Mouse (Mus musculus) liver, embryonic 15.5 days (tissue): ENCODE measurements at regions not wholly inside any gene's neighbourhood (a gene's known extent, or its start where the extent isn't known, plus 50 kb on each side); places are given as distances from the start of the nearest gene placed in this dataset.

Experiments used
- ATAC-seq: fragments of 200-750 bp; cut with Nextera tagmentation; 2 replicates; pipeline ENCODE4 v1.8.0; 2017; ENCODE audit warnings: moderate number of reproducible peaks, mild to moderate bottlenecking, moderate library complexity; ENCODE audit not compliant: insufficient read depth
- H3K27ac ChIP-seq: fragments of 300-500 bp; sonication (generic); replicated peaks from 2 replicates; pipeline ENCODE4 v1.5.1; 2015; ENCODE audit warnings: mild to moderate bottlenecking, inconsistent platforms
- H3K27me3 ChIP-seq: fragments of 300-500 bp; sonication (generic); 2 replicates; pipeline ENCODE4 v1.6.1; 2015; ENCODE audit warnings: mild to moderate bottlenecking, inconsistent platforms
- H3K36me3 ChIP-seq: fragments of 300-500 bp; sonication (generic); replicated peaks from 2 replicates; pipeline ENCODE4 v1.6.1; 2015; ENCODE audit warnings: moderate library complexity, mild to moderate bottlenecking, inconsistent platforms
- H3K4me1 ChIP-seq: fragments of 300-500 bp; sonication (generic); replicated peaks from 2 replicates; pipeline ENCODE4 v1.6.1; 2015; ENCODE audit warnings: inconsistent platforms
- H3K4me2 ChIP-seq: fragments of 300-500 bp; sonication (generic); 2 replicates; pipeline ENCODE4 v1.6.1; 2015; ENCODE audit warnings: moderate library complexity, mild to moderate bottlenecking, inconsistent platforms
- H3K4me3 ChIP-seq: fragments of 300-500 bp; sonication (generic); replicated peaks from 2 replicates; pipeline ENCODE4 v1.5.1; 2015; ENCODE audit warnings: mild to moderate bottlenecking, inconsistent platforms
- H3K9ac ChIP-seq: fragments of 300-500 bp; sonication (generic); 2 replicates; pipeline ENCODE4 v1.6.1; 2015; ENCODE audit warnings: moderate library complexity, mild to moderate bottlenecking, inconsistent platforms
- H3K9me3 ChIP-seq: fragments of 300-500 bp; sonication (generic); replicated peaks from 2 replicates; pipeline ENCODE4 v1.6.1; 2016; ENCODE audit warnings: inconsistent platforms
- WGBS: fragments of 180-500 bp; shearing (Covaris S2); methylation state at CpG from one replicate; pipeline ENCODE4 v1.1.7; 2015; ENCODE audit warnings: mixed read lengths; ENCODE audit not compliant: insufficient replicate concordance; 5-methylcytosine and 5-hydroxymethylcytosine counted together

- no peaks in the 10 kb centered on the region for H3K4me1 ChIP-seq
- no peak for ATAC-seq
- peaks cover 6% of the 10 kb centered on the region; the same call in 1 of the 2 replicates for H3K27me3 ChIP-seq
- H3K4me2 ChIP-seq = no peak overlapping the region
- H3K9me3 ChIP-seq = no peaks in the 10 kb centered on the region
- no peak overlapping the region for H3K9ac ChIP-seq
- H3K36me3 ChIP-seq = no peaks in the 10 kb centered on the region
- H3K27ac ChIP-seq = no peak overlapping the region
- WGBS = 64% methylated on average over 9 of the region's 9 CpGs
- no peak overlapping the region for H3K4me3 ChIP-seq
These were observed 116.7 kb downstream of the Ackr3 start for GRCm38 (mm10) chr1:90320518-90320917.

DNA sequence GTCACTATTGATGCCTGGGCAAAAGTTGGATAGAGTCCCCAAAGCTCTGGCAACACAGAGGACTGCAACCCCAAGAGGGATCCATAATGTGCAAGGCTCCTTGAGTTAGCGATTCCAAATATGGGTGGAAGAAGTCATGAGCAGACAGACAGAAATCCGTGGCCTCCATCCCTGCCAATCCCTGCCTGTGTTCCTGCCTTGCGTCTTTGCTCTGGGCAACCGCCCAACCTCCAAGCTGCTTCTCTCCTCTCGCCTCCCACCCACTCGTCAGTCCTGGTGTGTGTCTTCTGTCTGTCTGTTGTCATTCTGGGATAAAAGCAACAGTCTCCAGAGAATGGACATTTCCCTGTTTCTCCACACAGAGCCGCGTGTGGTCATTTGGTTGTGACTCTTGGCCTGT is 117.7 kb downstream of the Ackr3 start:
- Histone ChIP-seq H3K36me3 (no peaks in the 10 kb centered on the region), H3K9me3 (no peaks in the 10 kb centered on the region), H3K27me3 (peaks cover 6% of the 10 kb centered on the region; the same call in 1 of the 2 replicates), H3K9ac (no peak overlapping the region), H3K27ac (no peak overlapping the region), H3K4me1 (no peaks in the 10 kb centered on the region), H3K4me2 (no peak overlapping the region), H3K4me3 (no peak overlapping the region)
- WGBS = 70% methylated on average over 8 of the region's 8 CpGs
- no peak for ATAC-seq

DNA sequence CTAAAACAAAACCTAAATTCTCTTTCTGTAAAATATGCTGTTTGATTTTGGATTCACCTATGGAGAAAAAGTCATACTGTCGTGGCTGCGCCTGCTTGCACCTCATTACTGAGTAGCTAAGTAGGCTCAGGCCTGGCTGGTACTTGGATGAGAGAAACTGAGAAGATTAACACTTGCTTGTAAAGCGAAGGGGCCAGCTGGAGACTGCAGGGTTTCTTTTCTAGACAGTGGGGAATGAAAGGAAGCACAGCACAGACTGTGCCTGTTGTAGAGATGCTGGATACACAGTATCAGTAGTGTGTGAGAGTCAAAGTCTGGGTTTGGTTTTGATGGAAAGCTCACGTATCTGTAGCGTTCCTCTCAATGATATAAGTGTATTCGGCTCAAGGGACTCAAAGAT is 123.5 kb downstream of the Ackr3 start:
- ATAC-seq = no peak
- Histone ChIP-seq H3K27ac (no peak overlapping the region), H3K27me3 (peaks cover 4% of the 10 kb centered on the region; the same call in 1 of the 2 replicates), H3K36me3 (no peaks in the 10 kb centered on the region), H3K4me1 (no peaks in the 10 kb centered on the region), H3K9me3 (no peaks in the 10 kb centered on the region), H3K9ac (no peak overlapping the region), H3K4me3 (no peak overlapping the region), H3K4me2 (no peak overlapping the region)
- 56% methylated on average over 6 of the region's 6 CpGs for WGBS

DNA sequence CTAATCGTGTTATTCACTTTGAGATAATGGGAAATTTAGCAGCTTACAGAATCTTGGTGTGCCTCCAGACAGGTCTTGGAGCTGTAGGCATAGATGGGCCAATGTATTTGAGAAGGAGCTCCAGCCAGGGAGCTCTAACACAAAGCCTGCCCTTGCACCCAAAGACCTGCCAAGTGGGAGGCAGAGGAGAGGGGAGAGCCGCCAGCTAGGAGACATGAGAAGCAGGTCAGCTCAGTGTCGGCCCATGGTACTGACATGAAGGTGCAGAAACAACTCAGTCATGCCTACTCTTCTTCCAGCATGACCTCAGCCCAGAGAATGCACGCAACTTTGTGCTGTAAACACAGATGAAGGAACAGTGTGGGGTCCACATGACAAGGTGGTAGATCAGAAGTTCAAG is 128.8 kb downstream of the Ackr3 start:
- Histone ChIP-seq H3K4me2 (no peak overlapping the region), H3K4me3 (no peak overlapping the region), H3K9ac (no peak overlapping the region), H3K27ac (no peak overlapping the region), H3K9me3 (no peaks in the 10 kb centered on the region), H3K36me3 (no peaks in the 10 kb centered on the region), H3K27me3 (no peaks in the 10 kb centered on the region), H3K4me1 (no peaks in the 10 kb centered on the region)
- no peak for ATAC-seq
- WGBS = 56% methylated on average over 4 of the region's 4 CpGs

GRCm38 (mm10) chr1:90333676-90334430 is 130.1 kb downstream of the Ackr3 start:
- 55% methylated on average over 6 of the region's 6 CpGs for WGBS
- Histone ChIP-seq H3K4me1 (no peaks in the 10 kb centered on the region), H3K36me3 (no peaks in the 10 kb centered on the region), H3K9ac (no peak overlapping the region), H3K27me3 (no peaks in the 10 kb centered on the region), H3K4me3 (no peak overlapping the region), H3K4me2 (no peak overlapping the region), H3K27ac (no peak overlapping the region), H3K9me3 (no peaks in the 10 kb centered on the region)
- ATAC-seq = no peak

GRCm38 (mm10) chr1:90335001-90335747 is 131.4 kb downstream of the Ackr3 start:
- Histone ChIP-seq H3K9ac (no peak overlapping the region), H3K27ac (no peak overlapping the region), H3K4me3 (no peak overlapping the region), H3K36me3 (no peaks in the 10 kb centered on the region), H3K4me1 (no peaks in the 10 kb centered on the region), H3K9me3 (no peaks in the 10 kb centered on the region), H3K27me3 (no peaks in the 10 kb centered on the region), H3K4me2 (no peak overlapping the region)
- 75% methylated on average over 25 of the region's 25 CpGs for WGBS
- ATAC-seq = no peak

- ATAC-seq = no peak
- no peak overlapping the region for H3K9ac ChIP-seq
- no peak overlapping the region for H3K4me3 ChIP-seq
- no peaks in the 10 kb centered on the region for H3K27me3 ChIP-seq
- H3K36me3 ChIP-seq = no peaks in the 10 kb centered on the region
- H3K9me3 ChIP-seq = no peaks in the 10 kb centered on the region
- no peak overlapping the region for H3K4me2 ChIP-seq
- H3K4me1 ChIP-seq = no peaks in the 10 kb centered on the region
- no peak overlapping the region for H3K27ac ChIP-seq
- WGBS = 67% methylated on average over 12 of the region's 12 CpGs
These were observed 134.1 kb downstream of the Ackr3 start for GRCm38 (mm10) chr1:90337876-90338316.

DNA sequence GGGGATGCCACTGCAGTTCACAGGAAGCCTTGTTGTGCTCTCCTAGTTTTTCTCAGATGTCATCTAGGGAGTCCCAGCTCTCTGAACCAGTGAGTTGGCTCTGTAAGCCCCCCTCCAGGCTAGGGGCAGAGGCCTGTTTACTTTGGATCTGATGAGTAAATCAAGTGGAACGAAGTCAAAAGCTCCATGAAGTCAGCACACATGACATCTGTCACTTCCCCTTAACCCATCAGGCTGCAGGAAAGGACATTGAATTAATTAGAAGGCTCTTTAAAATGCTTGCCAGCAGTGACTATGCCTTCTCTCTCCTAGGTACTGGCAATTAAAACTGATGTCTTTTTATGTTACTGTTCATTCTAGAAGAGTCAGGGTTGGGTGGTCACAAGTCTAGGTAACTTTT is 138.6 kb downstream of the Ackr3 start:
- H3K4me1 ChIP-seq = no peaks in the 10 kb centered on the region
- H3K36me3 ChIP-seq = no peaks in the 10 kb centered on the region
- no peak overlapping the region for H3K27ac ChIP-seq
- H3K9me3 ChIP-seq = no peaks in the 10 kb centered on the region
- H3K9ac ChIP-seq = no peak overlapping the region
- no peak overlapping the region for H3K4me2 ChIP-seq
- ATAC-seq = no peak
- H3K4me3 ChIP-seq = no peak overlapping the region
- no peaks in the 10 kb centered on the region for H3K27me3 ChIP-seq
- WGBS = 33% methylated on average over 1 of the region's 1 CpGs

DNA sequence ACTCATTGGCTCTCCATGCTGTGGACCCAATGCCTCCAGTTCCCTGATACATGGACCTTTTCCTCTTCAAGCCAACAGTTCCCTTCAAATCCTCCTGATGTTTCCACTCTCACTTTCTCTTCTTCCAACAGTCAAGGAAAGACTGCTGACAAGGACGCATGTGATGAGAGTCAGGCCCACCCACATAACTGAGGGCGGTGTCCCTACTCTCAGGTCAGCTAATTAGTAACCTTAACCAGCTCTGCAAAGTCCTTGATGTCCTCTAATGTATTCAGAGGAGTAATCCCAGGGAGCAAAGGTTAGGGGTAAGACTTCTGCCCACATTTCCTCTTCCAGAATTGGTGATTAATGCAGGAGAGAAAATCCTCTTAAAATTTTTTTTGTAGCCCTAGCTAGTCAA is 139.7 kb downstream of the Ackr3 start:
- H3K27me3 ChIP-seq = no peaks in the 10 kb centered on the region
- H3K36me3 ChIP-seq = no peaks in the 10 kb centered on the region
- H3K4me3 ChIP-seq = no peak overlapping the region
- no peaks in the 10 kb centered on the region for H3K9me3 ChIP-seq
- H3K9ac ChIP-seq = no peak overlapping the region
- H3K27ac ChIP-seq = no peak overlapping the region
- WGBS = 56% methylated on average over 2 of the region's 2 CpGs
- no peak for ATAC-seq
- H3K4me1 ChIP-seq = no peaks in the 10 kb centered on the region
- no peak overlapping the region for H3K4me2 ChIP-seq

GRCm38 (mm10) chr1:90347032-90347431 is 143.3 kb downstream of the Ackr3 start:
- no peak overlapping the region for H3K4me2 ChIP-seq
- H3K9me3 ChIP-seq = no peaks in the 10 kb centered on the region
- H3K4me1 ChIP-seq = no peaks in the 10 kb centered on the region
- no peak for ATAC-seq
- H3K9ac ChIP-seq = no peak overlapping the region
- no peak overlapping the region for H3K27ac ChIP-seq
- no peaks in the 10 kb centered on the region for H3K36me3 ChIP-seq
- H3K4me3 ChIP-seq = no peak overlapping the region
- WGBS = 26% methylated on average over 6 of the region's 6 CpGs
- H3K27me3 ChIP-seq = no peaks in the 10 kb centered on the region

- Histone ChIP-seq H3K4me3 (no peak overlapping the region), H3K9me3 (no peaks in the 10 kb centered on the region), H3K4me1 (no peaks in the 10 kb centered on the region), H3K36me3 (no peaks in the 10 kb centered on the region), H3K4me2 (no peak overlapping the region), H3K27me3 (no peaks in the 10 kb centered on the region), H3K27ac (no peak overlapping the region), H3K9ac (no peak overlapping the region)
- WGBS = 36% methylated on average over 6 of the region's 6 CpGs
- ATAC-seq = no peak
These were observed 145.8 kb downstream of the Ackr3 start for GRCm38 (mm10) chr1:90349611-90350010.
